Mouse (Mus musculus): ENCODE measurements around the gene Zscan10. TPM values are rescaled to one million over a fixed set of nuclear protein-coding genes. Genes with fewer than 3 reads are reported as not detected.

The Zscan10 gene
- polyA plus RNA-seq (2012; fragmentation: generic; extraction: Trizol): 0.02 TPM

GRCm38 (mm10) chr17:23600641-23601622 lies at the start of gene Zscan10:
Zscan10 (plus strand) TSS chr17:23600856.
- no peak for TF ChIP-seq USF1 (IDR thresholded peaks at IDR 0.05; ENCODE audit: low read depth)
- TF ChIP-seq REST (IDR thresholded peaks at IDR 0.05; ENCODE audit: insufficient read depth, insufficient read length): no peak
- TF ChIP-seq TCF12 (IDR thresholded peaks at IDR 0.05; ENCODE audit: insufficient read depth, poor library complexity, severe bottlenecking): no peak
- no peak for TF ChIP-seq POLR2AphosphoS2 (IDR thresholded peaks at IDR 0.05; ENCODE audit: insufficient read length, low read depth)
- TF ChIP-seq MYOD1 (IDR thresholded peaks at IDR 0.05; ENCODE audit: control insufficient read depth in 1 of 3, insufficient read length in 2 of 3, low read depth in 2 of 3): no peak
- TF ChIP-seq POLR2A (IDR thresholded peaks at IDR 0.05; ENCODE audit: insufficient read length, low read depth): no peak
- H3K4me3 ChIP-seq: peak within 1 kb of the TSS; percentile 32
- H3K4me2 ChIP-seq (ENCODE audit: low read depth): peak within 1 kb of the TSS; percentile 98
- no peak within 1 kb of the TSS for H3ac ChIP-seq (ENCODE audit: control insufficient read depth, insufficient read length)
- no peaks in the 10 kb centered on the region for H3K79me2 ChIP-seq (ENCODE audit: control insufficient read depth, insufficient read depth)
- H3K27me3 ChIP-seq (ENCODE audit: control insufficient read depth, insufficient read depth, insufficient read length): no peaks in the 10 kb centered on the region
- H3K36me3 ChIP-seq (ENCODE audit: control insufficient read depth, insufficient read depth): no peaks in the 10 kb centered on the region

- H3K79me2 ChIP-seq (ENCODE audit: control insufficient read depth, insufficient read depth): no peaks in the 10 kb centered on the region
- peak overlapping the region; percentile 84 for H3K4me2 ChIP-seq (ENCODE audit: low read depth)
- peak overlapping the region; percentile 0 for H3ac ChIP-seq (ENCODE audit: control insufficient read depth, insufficient read length)
- H3K36me3 ChIP-seq (ENCODE audit: control insufficient read depth, insufficient read depth): no peaks in the 10 kb centered on the region
- H3K4me3 ChIP-seq: peak overlapping the region; percentile 55
- no peaks in the 10 kb centered on the region for H3K27me3 ChIP-seq (ENCODE audit: control insufficient read depth, insufficient read depth, insufficient read length)
- TF ChIP-seq POLR2A (IDR thresholded peaks at IDR 0.05; ENCODE audit: insufficient read length, low read depth): no peak
- TF ChIP-seq TCF12 (IDR thresholded peaks at IDR 0.05; ENCODE audit: insufficient read depth, poor library complexity, severe bottlenecking): no peak
- TF ChIP-seq MYOG (IDR thresholded peaks at IDR 0.05; ENCODE audit: control insufficient read depth in 1 of 3, insufficient read depth in 1 of 3, insufficient read length in 2 of 3, low read depth in 2 of 3): no peak
- TF ChIP-seq SRF (IDR thresholded peaks at IDR 0.05; ENCODE audit: control insufficient read depth, insufficient read length, low read depth): no peak
- TF ChIP-seq MYOD1 (IDR thresholded peaks at IDR 0.05; ENCODE audit: control insufficient read depth in 1 of 3, insufficient read length in 2 of 3, low read depth in 2 of 3): no peak
- TF ChIP-seq CEBPB (IDR thresholded peaks at IDR 0.05; ENCODE audit: insufficient read depth, poor library complexity, severe bottlenecking): no peak
- no peak for TF ChIP-seq MAX (IDR thresholded peaks at IDR 0.05; ENCODE audit: low read depth)
- no peak for TF ChIP-seq POLR2AphosphoS2 (IDR thresholded peaks at IDR 0.05; ENCODE audit: insufficient read length, low read depth)
- no peak for TF ChIP-seq TCF3 (IDR thresholded peaks at IDR 0.05; ENCODE audit: insufficient read length, low read depth)
- TF ChIP-seq E2F4 (IDR thresholded peaks at IDR 0.05; ENCODE audit: insufficient read depth): no peak
- no peak for TF ChIP-seq USF1 (IDR thresholded peaks at IDR 0.05; ENCODE audit: low read depth)
- no peak for TF ChIP-seq REST (IDR thresholded peaks at IDR 0.05; ENCODE audit: insufficient read depth, insufficient read length)
Observed at GRCm38 (mm10) chr17:23550856-23551255, 49.8 kb upstream of the Zscan10 start.

- TF ChIP-seq POLR2A (IDR thresholded peaks at IDR 0.05; ENCODE audit: insufficient read length, low read depth): no peak
- no peak for TF ChIP-seq USF1 (IDR thresholded peaks at IDR 0.05; ENCODE audit: low read depth)
- no peak for TF ChIP-seq MYOG (IDR thresholded peaks at IDR 0.05; ENCODE audit: control insufficient read depth in 1 of 3, insufficient read depth in 1 of 3, insufficient read length in 2 of 3, low read depth in 2 of 3)
- TF ChIP-seq TCF3 (IDR thresholded peaks at IDR 0.05; ENCODE audit: insufficient read length, low read depth): no peak
- no peak for TF ChIP-seq TCF12 (IDR thresholded peaks at IDR 0.05; ENCODE audit: insufficient read depth, poor library complexity, severe bottlenecking)
- TF ChIP-seq MYOD1 (IDR thresholded peaks at IDR 0.05; ENCODE audit: control insufficient read depth in 1 of 3, insufficient read length in 2 of 3, low read depth in 2 of 3): no peak
- TF ChIP-seq POLR2AphosphoS2 (IDR thresholded peaks at IDR 0.05; ENCODE audit: insufficient read length, low read depth): no peak
- TF ChIP-seq REST (IDR thresholded peaks at IDR 0.05; ENCODE audit: insufficient read depth, insufficient read length): no peak
- no peak for TF ChIP-seq E2F4 (IDR thresholded peaks at IDR 0.05; ENCODE audit: insufficient read depth)
- TF ChIP-seq MAX (IDR thresholded peaks at IDR 0.05; ENCODE audit: low read depth): no peak
- no peak for TF ChIP-seq CEBPB (IDR thresholded peaks at IDR 0.05; ENCODE audit: insufficient read depth, poor library complexity, severe bottlenecking)
- TF ChIP-seq SRF (IDR thresholded peaks at IDR 0.05; ENCODE audit: control insufficient read depth, insufficient read length, low read depth): no peak
- Histone ChIP-seq H3K36me3 (ENCODE audit: control insufficient read depth, insufficient read depth) (no peaks in the 10 kb centered on the region), H3K79me2 (ENCODE audit: control insufficient read depth, insufficient read depth) (no peaks in the 10 kb centered on the region), H3K27me3 (ENCODE audit: control insufficient read depth, insufficient read depth, insufficient read length) (no peaks in the 10 kb centered on the region), H3K4me2 (ENCODE audit: low read depth) (peak overlapping the region; percentile 84), H3ac (ENCODE audit: control insufficient read depth, insufficient read length) (peak overlapping the region; percentile 0), H3K4me3 (peak overlapping the region; percentile 55)
Observed at GRCm38 (mm10) chr17:23551416-23551815, 49.2 kb upstream of the Zscan10 start.

GRCm38 (mm10) chr17:23551963-23552362 lies 48.7 kb upstream of the Zscan10 start:
- H3K27me3 ChIP-seq (ENCODE audit: control insufficient read depth, insufficient read depth, insufficient read length): no peaks in the 10 kb centered on the region
- TF ChIP-seq USF1 (IDR thresholded peaks at IDR 0.05; ENCODE audit: low read depth) (no peak), POLR2A (IDR thresholded peaks at IDR 0.05; ENCODE audit: insufficient read length, low read depth) (no peak), E2F4 (IDR thresholded peaks at IDR 0.05; ENCODE audit: insufficient read depth) (no peak), MAX (IDR thresholded peaks at IDR 0.05; ENCODE audit: low read depth) (no peak), TCF12 (IDR thresholded peaks at IDR 0.05; ENCODE audit: insufficient read depth, poor library complexity, severe bottlenecking) (no peak), REST (IDR thresholded peaks at IDR 0.05; ENCODE audit: insufficient read depth, insufficient read length) (no peak), CEBPB (IDR thresholded peaks at IDR 0.05; ENCODE audit: insufficient read depth, poor library complexity, severe bottlenecking) (no peak), SRF (IDR thresholded peaks at IDR 0.05; ENCODE audit: control insufficient read depth, insufficient read length, low read depth) (no peak), POLR2AphosphoS2 (IDR thresholded peaks at IDR 0.05; ENCODE audit: insufficient read length, low read depth) (no peak), MYOD1 (IDR thresholded peaks at IDR 0.05; ENCODE audit: control insufficient read depth in 1 of 3, insufficient read length in 2 of 3, low read depth in 2 of 3) (no peak), MYOG (IDR thresholded peaks at IDR 0.05; ENCODE audit: control insufficient read depth in 1 of 3, insufficient read depth in 1 of 3, insufficient read length in 2 of 3, low read depth in 2 of 3) (no peak), TCF3 (IDR thresholded peaks at IDR 0.05; ENCODE audit: insufficient read length, low read depth) (no peak)
- H3K79me2 ChIP-seq (ENCODE audit: control insufficient read depth, insufficient read depth): no peaks in the 10 kb centered on the region
- H3K4me2 ChIP-seq (ENCODE audit: low read depth): no peak overlapping the region
- H3K36me3 ChIP-seq (ENCODE audit: control insufficient read depth, insufficient read depth): peaks cover 3% of the 10 kb centered on the region
- peak overlapping the region; percentile 55 for H3K4me3 ChIP-seq
- no peak overlapping the region for H3ac ChIP-seq (ENCODE audit: control insufficient read depth, insufficient read length)
